Comparison of ENCODE assay signal across 16 mouse cellular contexts in genomic region chr6:37425075-37425474, GRCm38 (mm10). TPM values are rescaled to one million over a fixed set of nuclear protein-coding genes. Genes with fewer than 3 reads are reported as not detected.
A peak's percentile ranks its signal among the peaks of the same experiment; 100 is the strongest.
DNase-seq lines count a peak whose midpoint lies in the region; ATAC-seq and TF ChIP-seq lines count a peak whose summit lies in the region.
"Had no signal": no experiment of that assay in that cellular context is flagged by ENCODE, and none has a peak within 500 bp of the region (broad histone marks: within the 10 kb centered on the region; RNA-seq: fewer than 3 reads in every experiment).

No protein-coding gene starts in this region.

- H3K4me2 ChIP-seq in heart, embryonic 11.5 days, result no peak overlapping the region
- H3K4me2 ChIP-seq in kidney, embryonic 15.5 days, result no peak overlapping the region

- no peak for DNase-seq in heart, postnatal 4 days
- no peak for DNase-seq in kidney, postnatal 10 days
- no peak for DNase-seq in embryonic facial prominence, embryonic 10.5 days (ENCODE audit: low spot score)
- DNase-seq in left cerebral cortex, adult 11 months (ENCODE audit: low spot score), result no peak
- no peak for DNase-seq in frontal cortex, postnatal 10 days (ENCODE audit: low spot score in 2 of 2)
- DNase-seq: adrenal gland, postnatal 10 days; cerebellum, adult 11 months; cerebellum, postnatal 14 days; embryo, embryonic 11 days; right cerebral cortex, adult 18-20 months; spleen, adult 18-20 months had no signal

- no peak overlapping the region for H3K9ac ChIP-seq in heart, embryonic 11.5 days (ENCODE audit: low read depth, low read length)
- H3K9ac ChIP-seq in kidney, embryonic 15.5 days, result no peak overlapping the region

- no peak for ATAC-seq in heart, embryonic 11.5 days (replicated peaks; ENCODE audit: insufficient number of reproducible peaks, low FRiP score, low TSS enrichment)
- no peak for ATAC-seq in kidney, embryonic 15.5 days (replicated peaks; ENCODE audit: low FRiP score)
- ATAC-seq: midbrain, embryonic 16.5 days had no signal

- H3K4me3 ChIP-seq in heart, embryonic 11.5 days (ENCODE audit: low read depth, low read length), result no peak overlapping the region
- no peak overlapping the region for H3K4me3 ChIP-seq in kidney, embryonic 15.5 days (replicated peaks)
- no peak overlapping the region for H3K4me3 ChIP-seq in embryonic facial prominence, embryonic 10.5 days
- H3K4me3 ChIP-seq in embryonic fibroblast, embryonic 13.5 days (ENCODE audit: insufficient read depth, low read length), result no peak overlapping the region
- H3K4me3 ChIP-seq: left cerebral cortex, adult 2 months had no signal

- H3K27ac ChIP-seq in heart, embryonic 11.5 days (ENCODE audit: low read depth, low read length), result peak overlapping the region; percentile 82
- H3K27ac ChIP-seq in kidney, embryonic 15.5 days, result peak overlapping the region; percentile 75
- H3K27ac ChIP-seq in embryonic facial prominence, embryonic 10.5 days (replicated peaks), result peak overlapping the region; percentile 45; the same call in 1 of the 2 replicates
- peak overlapping the region; percentile 41 for H3K27ac ChIP-seq in embryonic fibroblast, embryonic 13.5 days (ENCODE audit: insufficient read depth, low read length)
- H3K27ac ChIP-seq: left cerebral cortex, adult 2 months had no signal

- no peaks in the 10 kb centered on the region for H3K27me3 ChIP-seq in heart, embryonic 11.5 days (ENCODE audit: control insufficient read depth, insufficient read depth, low read length)
- no peaks in the 10 kb centered on the region for H3K27me3 ChIP-seq in kidney, embryonic 15.5 days
- no peaks in the 10 kb centered on the region for H3K27me3 ChIP-seq in embryonic facial prominence, embryonic 10.5 days (replicated peaks; ENCODE audit: low read depth, poor library complexity, severe bottlenecking)

- peaks cover 96% of the 10 kb centered on the region for H3K4me1 ChIP-seq in heart, embryonic 11.5 days (ENCODE audit: control insufficient read depth, insufficient read depth, low read length)
- peaks cover 75% of the 10 kb centered on the region for H3K4me1 ChIP-seq in kidney, embryonic 15.5 days
- H3K4me1 ChIP-seq in embryonic facial prominence, embryonic 10.5 days, result peaks cover 38% of the 10 kb centered on the region
- peaks cover 26% of the 10 kb centered on the region for H3K4me1 ChIP-seq in embryonic fibroblast, embryonic 13.5 days (ENCODE audit: control insufficient read depth, insufficient read depth, low read length)

- no peak for TF ChIP-seq CTCF in embryonic fibroblast, embryonic 13.5 days (IDR thresholded peaks at IDR 0.05; ENCODE audit: borderline replicate concordance, insufficient read depth, low read length)

- peaks cover 8% of the 10 kb centered on the region for H3K36me3 ChIP-seq in heart, embryonic 11.5 days (ENCODE audit: control insufficient read depth, insufficient read depth, low read length)
- peaks cover 14% of the 10 kb centered on the region for H3K36me3 ChIP-seq in kidney, embryonic 15.5 days
- H3K36me3 ChIP-seq in embryonic facial prominence, embryonic 10.5 days (replicated peaks), result peaks cover 13% of the 10 kb centered on the region; the same call in 1 of the 2 replicates

- WGBS in heart, embryonic 11.5 days (ENCODE audit: insufficient replicate concordance), result 74% methylated on average over 3 of the region's 3 CpGs
- 87% methylated on average over 3 of the region's 3 CpGs for WGBS in kidney, embryonic 15.5 days
- 95% methylated on average over 3 of the region's 3 CpGs for WGBS in embryonic facial prominence, embryonic 10.5 days

- no peaks in the 10 kb centered on the region for H3K9me3 ChIP-seq in heart, embryonic 11.5 days (replicated peaks; ENCODE audit: control insufficient read depth, low read length)
- no peaks in the 10 kb centered on the region for H3K9me3 ChIP-seq in kidney, embryonic 15.5 days (replicated peaks)
- no peaks in the 10 kb centered on the region for H3K9me3 ChIP-seq in embryonic facial prominence, embryonic 10.5 days

- no peak for TF ChIP-seq POLR2A in embryonic fibroblast, embryonic 13.5 days (IDR thresholded peaks at IDR 0.05; ENCODE audit: low read depth, low read length)

RNA-seq across cellular contexts. Expression of gene Creb3l2, which starts 16.9 kb away (rescaled TPM):
- polyA plus RNA-seq in heart, embryonic 11.5 days (2014; fragmentation: Nextera tagmentation; extraction: Ambion mirVana), result 42.9 and 52.9 TPM in 2 replicates
- total RNA-seq in heart, postnatal 4 days (2021), result 10 to 100 TPM; 61.7 to 66.7 TPM
- 31.1 and 31.4 TPM in 2 replicates for polyA plus RNA-seq in kidney, embryonic 15.5 days (2015; fragmentation: Nextera tagmentation; extraction: Ambion mirVana)
- polyA plus RNA-seq in embryonic facial prominence, embryonic 10.5 days (2016; fragmentation: Nextera tagmentation; extraction: Ambion mirVana), result 12.4 and 12.5 TPM in 2 replicates
- polyA plus RNA-seq in embryonic fibroblast, embryonic 13.5 days (2011; ENCODE audit: insufficient read length, low read depth, missing spikeins), result 55.0 and 62.8 TPM in 2 replicates
